Comparison of ENCODE assay signal across 8 mouse cellular contexts in the genomic region with DNA sequence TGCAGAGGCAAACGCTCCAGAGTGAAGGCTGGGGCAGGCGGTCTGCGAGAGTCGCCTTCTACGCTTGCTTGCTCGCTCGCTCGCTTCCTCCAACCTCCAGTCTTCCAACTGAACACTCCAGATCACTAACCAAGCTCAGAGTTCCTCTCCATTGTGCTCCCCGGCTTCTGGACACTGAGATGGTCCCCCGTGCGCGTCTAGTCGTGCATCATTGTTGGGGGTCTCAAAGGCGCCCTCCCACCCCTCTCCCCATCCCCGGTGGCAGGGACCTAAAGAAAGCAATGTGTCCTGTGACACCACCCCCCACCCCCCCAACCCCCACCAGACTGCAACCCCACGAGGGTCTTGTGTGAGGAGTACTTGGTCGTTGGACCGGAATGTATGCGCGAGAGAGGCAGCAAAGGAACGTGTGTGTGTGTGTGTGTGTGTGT. TPM values are rescaled to one million over a fixed set of nuclear protein-coding genes. Genes with fewer than 3 reads are reported as not detected.
DNase-seq lines count a peak whose midpoint lies in the region; ATAC-seq and TF ChIP-seq lines count a peak whose summit lies in the region.

No protein-coding gene starts in this region.

- 0% methylated on average over 17 of the region's 21 CpGs for WGBS in hindbrain, embryonic 11.5 days
- 4% methylated on average over 21 of the region's 21 CpGs for WGBS in lung, postnatal 0 days

- H3K4me3 ChIP-seq in hindbrain, embryonic 11.5 days (ENCODE audit: low read depth, low read length), result peak overlapping the region; percentile 78
- H3K4me3 ChIP-seq in lung, postnatal 0 days (ENCODE audit: low read depth, low read length), result peak overlapping the region; percentile 65

- H3K9me3 ChIP-seq in hindbrain, embryonic 11.5 days (ENCODE audit: control insufficient read depth, low read length), result no peaks in the 10 kb centered on the region
- no peaks in the 10 kb centered on the region for H3K9me3 ChIP-seq in lung, postnatal 0 days (ENCODE audit: low read length)

- H3K36me3 ChIP-seq in hindbrain, embryonic 11.5 days (ENCODE audit: control insufficient read depth, insufficient read depth, low read length), result no peaks in the 10 kb centered on the region
- H3K36me3 ChIP-seq in lung, postnatal 0 days (ENCODE audit: insufficient read depth, low read length), result no peaks in the 10 kb centered on the region

- peak overlapping the region; percentile 88 for H3K4me2 ChIP-seq in hindbrain, embryonic 11.5 days (replicated peaks; ENCODE audit: low read depth, low read length)
- H3K4me2 ChIP-seq in lung, postnatal 0 days (replicated peaks; ENCODE audit: low read depth, low read length), result peak overlapping the region; percentile 87

- H3K27me3 ChIP-seq in hindbrain, embryonic 11.5 days (ENCODE audit: control insufficient read depth, insufficient read depth, low read length), result no peaks in the 10 kb centered on the region
- H3K27me3 ChIP-seq in lung, postnatal 0 days (replicated peaks; ENCODE audit: insufficient read depth, low read length), result no peaks in the 10 kb centered on the region

- H3K4me1 ChIP-seq in hindbrain, embryonic 11.5 days (replicated peaks; ENCODE audit: control insufficient read depth, insufficient read depth, low read length), result no peaks in the 10 kb centered on the region
- H3K4me1 ChIP-seq in lung, postnatal 0 days (ENCODE audit: insufficient read depth, low read depth, low read length), result no peaks in the 10 kb centered on the region

- TF ChIP-seq EP300 in lung, postnatal 0 days (IDR thresholded peaks at IDR 0.05), result no peak

- peak overlapping the region; percentile 43 for H3K27ac ChIP-seq in hindbrain, embryonic 11.5 days (ENCODE audit: low read depth, low read length)
- peak overlapping the region; percentile 57; the same call in 1 of the 2 replicates for H3K27ac ChIP-seq in lung, postnatal 0 days (ENCODE audit: low read length)

- ATAC-seq in hindbrain, embryonic 11.5 days (ENCODE audit: low FRiP score), result peak; percentile 73; the same call in 1 of the 2 replicates
- peak; percentile 23; the same call in 1 of the 2 replicates for ATAC-seq in lung, postnatal 0 days

- no peak for TF ChIP-seq CTCF in lung, postnatal 0 days (IDR thresholded peaks at IDR 0.05)

- peak; percentile 9 to 43 for DNase-seq in adrenal gland, adult (ENCODE audit: inconsistent age in 2 of 2, low spot score in 1 of 2)
- no peak for DNase-seq in adrenal gland, postnatal 4 days (ENCODE audit: low spot score in 2 of 2)
- DNase-seq in right cerebral cortex, postnatal 4 days, result peak; percentile 16
- DNase-seq in right cerebral cortex, postnatal 25 days, result no peak
- peak; percentile 70 for DNase-seq in hindbrain, embryonic 11.5 days (ENCODE audit: low spot score)
- peak; percentile 46 for DNase-seq in lung, postnatal 0 days (ENCODE audit: low spot score)
- DNase-seq in adipocyte (ENCODE audit: low spot score), result no peak
- no peak for DNase-seq in c-Kit-positive CD71-positive TER-119-positive erythroid progenitor cells, embryonic 14.5 days (ENCODE audit: low spot score)

- H3K9ac ChIP-seq in hindbrain, embryonic 11.5 days (ENCODE audit: low read depth, low read length), result peak overlapping the region; percentile 77
- H3K9ac ChIP-seq in lung, postnatal 0 days (replicated peaks; ENCODE audit: low read depth), result no peak overlapping the region

RNA-seq across cellular contexts. Expression of gene Ndnf, which starts 0.4 kb away (rescaled TPM):
- 10 to 100 TPM; 10.5 to 13.4 TPM for total RNA-seq in adrenal gland, postnatal 4 days (2021)
- polyA plus RNA-seq in hindbrain, embryonic 11.5 days (2014; fragmentation: Nextera tagmentation; extraction: Ambion mirVana), result 19.3 and 21.7 TPM in 2 replicates
- 33.7 and 61.1 TPM in 2 replicates for polyA plus RNA-seq in lung, postnatal 0 days (2015; fragmentation: Nextera tagmentation; extraction: Ambion mirVana)

Comparison
In these comparisons a context has a peak if more than half of its experiments do, and no peak if none do; other contexts are left out.
1. DNase-seq: peak in adrenal gland, adult (2 of 2), right cerebral cortex, postnatal 4 days (single experiment), hindbrain, embryonic 11.5 days (single experiment) and lung, postnatal 0 days (single experiment); none in adrenal gland, postnatal 4 days (0 of 2), right cerebral cortex, postnatal 25 days (single experiment), adipocyte (single experiment) and c-Kit-positive CD71-positive TER-119-positive erythroid progenitor cells, embryonic 14.5 days (single experiment).